Mouse (Mus musculus): ENCODE results near the gene Ppara.

The Ppara gene

GRCm38 (mm10) chr15:85705013-85705528 is 29.7 kb upstream of the Ppara start:
- DNase-seq (ENCODE audit: low spot score in 2 of 2), result no peak

- DNase-seq (ENCODE audit: low spot score in 2 of 2), result no peak
These were observed 29.0 kb upstream of the Ppara start for GRCm38 (mm10) chr15:85705566-85706332.

- DNase-seq (ENCODE audit: low spot score in 2 of 2), result no peak
These were observed 28.3 kb upstream of the Ppara start for GRCm38 (mm10) chr15:85706527-85706926.

DNA sequence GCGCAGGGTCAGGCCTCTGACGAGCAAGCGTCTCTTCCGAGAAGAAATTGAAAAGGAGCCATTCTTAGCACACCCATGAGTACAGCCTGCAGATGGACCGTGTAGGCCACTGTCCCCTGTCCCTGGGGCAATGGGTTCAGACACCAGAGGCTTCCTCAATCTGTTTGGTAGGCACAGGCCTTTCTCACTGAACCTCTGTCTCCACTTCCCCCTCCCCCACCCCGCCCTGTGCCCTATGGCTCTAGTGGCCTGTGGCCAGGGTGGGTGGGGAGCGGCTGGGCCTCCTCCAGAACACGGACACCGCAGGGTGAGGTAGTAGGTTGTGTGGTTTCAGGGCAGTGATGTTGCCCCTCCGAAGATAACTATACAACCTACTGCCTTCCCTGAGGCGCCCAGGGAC is 27.8 kb upstream of the Ppara start:
- no peak for DNase-seq (ENCODE audit: low spot score in 2 of 2)

- no peak for DNase-seq (ENCODE audit: low spot score in 2 of 2)
These were observed 27.2 kb upstream of the Ppara start for GRCm38 (mm10) chr15:85707458-85708030.

GRCm38 (mm10) chr15:85708217-85708616 is 26.6 kb upstream of the Ppara start:
- no peak for DNase-seq (ENCODE audit: low spot score in 2 of 2)

DNA sequence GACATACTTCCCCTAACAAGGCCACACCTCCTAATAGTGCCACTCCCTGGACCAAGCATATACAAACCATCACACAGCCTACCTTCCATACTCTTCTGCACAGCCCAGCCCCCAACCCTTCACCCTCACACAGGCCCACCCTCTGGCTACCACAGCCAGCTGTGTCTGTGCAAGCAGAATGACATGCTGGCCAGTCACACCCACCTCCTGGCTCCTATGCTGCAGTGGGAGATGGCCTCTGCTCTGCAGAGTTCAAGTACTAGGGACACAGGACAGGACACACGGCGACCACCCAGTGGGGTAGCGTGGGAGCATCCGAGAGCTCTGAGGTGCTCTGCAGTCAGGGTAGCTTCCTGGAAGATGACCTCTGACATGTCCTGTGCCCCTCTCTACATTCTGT is 25.9 kb upstream of the Ppara start:
- no peak for DNase-seq (ENCODE audit: low spot score in 2 of 2)

DNA sequence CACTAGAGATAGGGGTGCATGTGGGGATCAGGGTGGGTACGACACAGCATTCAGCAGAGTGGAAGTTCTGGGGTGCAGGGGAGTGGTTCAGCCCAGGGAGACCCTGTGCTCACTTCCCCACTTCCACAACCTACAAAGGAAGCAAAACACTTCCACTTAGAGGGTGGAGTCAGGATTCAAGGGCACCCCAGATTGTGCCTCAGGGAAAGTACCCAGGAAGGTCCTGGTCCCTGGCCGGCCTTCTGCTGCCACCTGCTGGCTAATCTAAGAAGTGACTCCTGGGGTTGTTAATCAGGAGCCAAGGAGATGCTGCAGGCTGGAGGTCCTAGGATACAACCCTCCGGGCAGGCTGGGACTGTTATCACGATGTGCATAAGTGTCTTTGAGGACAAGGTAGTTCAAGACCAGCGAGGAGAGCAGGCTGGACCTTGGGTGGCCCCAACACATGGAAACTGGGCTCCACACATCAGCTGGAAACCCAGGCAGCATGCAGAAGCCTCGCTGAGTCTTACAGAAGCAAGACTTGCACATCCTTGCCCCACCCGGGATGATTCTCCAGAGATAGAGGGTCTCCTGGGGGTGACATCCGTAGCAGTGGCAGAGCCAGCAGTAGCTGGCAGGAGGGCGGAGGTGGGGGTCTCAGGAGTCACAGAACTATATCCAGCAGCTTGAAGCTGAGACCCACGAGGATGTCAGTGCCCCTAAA is 25.4 kb upstream of the Ppara start:
- DNase-seq (ENCODE audit: low spot score in 2 of 2), result peak in 1 of 2 experiments; percentile 93

- peak in 1 of 2 experiments; percentile 84 for DNase-seq (ENCODE audit: low spot score in 2 of 2)
These were observed 24.6 kb upstream of the Ppara start for GRCm38 (mm10) chr15:85710179-85710578.

GRCm38 (mm10) chr15:85710641-85711580 is 23.9 kb upstream of the Ppara start:
- DNase-seq (ENCODE audit: low spot score in 2 of 2), result no peak

- DNase-seq (ENCODE audit: low spot score in 2 of 2), result no peak
These were observed 22.1 kb upstream of the Ppara start for GRCm38 (mm10) chr15:85712565-85713168.

GRCm38 (mm10) chr15:85713417-85713816 is 21.4 kb upstream of the Ppara start:
- DNase-seq (ENCODE audit: low spot score in 2 of 2), result no peak

GRCm38 (mm10) chr15:85715059-85715458 is 19.7 kb upstream of the Ppara start:
- DNase-seq (ENCODE audit: low spot score in 2 of 2), result no peak

- DNase-seq (ENCODE audit: low spot score in 2 of 2), result peak in 1 of 2 experiments; percentile 90
These were observed 18.7 kb upstream of the Ppara start for GRCm38 (mm10) chr15:85716045-85716444.

GRCm38 (mm10) chr15:85716591-85716990 is 18.2 kb upstream of the Ppara start:
- no peak for DNase-seq (ENCODE audit: low spot score in 2 of 2)

DNA sequence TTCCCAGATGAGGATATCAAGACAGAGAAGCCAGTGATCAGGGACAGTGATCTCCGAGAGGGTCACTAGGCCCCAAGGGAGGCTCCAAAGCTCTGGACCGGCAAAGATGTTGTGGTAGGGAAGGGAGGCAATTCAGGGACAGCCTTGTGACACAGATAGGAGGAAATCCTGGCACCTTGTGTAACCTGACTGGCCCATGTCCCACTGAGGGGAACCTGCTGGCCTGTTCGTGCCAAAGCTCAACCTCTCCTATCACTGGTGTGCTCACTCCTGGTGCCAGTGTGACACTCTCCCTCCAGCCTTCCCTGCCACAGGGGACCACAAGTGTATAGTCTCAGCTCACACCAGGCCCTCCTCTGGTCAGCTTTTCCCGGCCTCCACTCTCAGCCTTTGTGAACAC is 17.8 kb upstream of the Ppara start:
- DNase-seq (ENCODE audit: low spot score in 2 of 2), result no peak

GRCm38 (mm10) chr15:85717800-85718199 is 17.0 kb upstream of the Ppara start:
- no peak for DNase-seq (ENCODE audit: low spot score in 2 of 2)

DNA sequence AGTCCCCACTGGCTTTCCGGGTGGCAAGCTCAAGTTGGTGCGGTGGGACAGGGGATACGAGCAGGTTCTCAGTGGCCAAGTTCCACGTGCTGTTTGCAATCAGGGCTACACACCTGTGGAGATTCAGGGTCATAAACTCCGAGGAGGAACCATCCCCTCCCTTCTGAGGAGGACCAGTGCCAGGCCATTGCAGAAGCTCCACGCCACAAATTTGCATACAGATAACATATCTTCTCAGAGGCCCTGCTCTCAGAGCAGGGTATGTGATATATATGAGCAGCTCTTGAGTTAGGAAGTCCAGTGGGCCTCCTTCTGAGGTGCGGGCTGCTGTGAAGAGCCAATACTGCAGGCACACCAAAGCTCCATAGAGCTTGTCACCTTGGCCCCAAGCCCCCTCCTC is 15.8 kb upstream of the Ppara start:
- DNase-seq (ENCODE audit: low spot score in 2 of 2), result no peak

GRCm38 (mm10) chr15:85720366-85720841 is 14.4 kb upstream of the Ppara start:
- no peak for DNase-seq (ENCODE audit: low spot score in 2 of 2)

GRCm38 (mm10) chr15:85724271-85725165 is 10.3 kb upstream of the Ppara start:
- no peak for DNase-seq (ENCODE audit: low spot score in 2 of 2)
